Mouse (Mus musculus) left cerebral cortex, postnatal 10 days (tissue): Measurements from ENCODE around the gene Nhp2. TPM values are rescaled to one million over a fixed set of nuclear protein-coding genes. Genes with fewer than 3 reads are reported as not detected.
A peak's percentile ranks its signal among the peaks of the same experiment; 100 is the strongest.
"Not testable (repeated sequence)": the region's sequence is repeated elsewhere in the genome, so short reads cannot be mapped to it uniquely, and the experiment has no call there.

ENCODE experiments used
- DNase-seq, 2 experiments: peaks; one replicate each; pipeline ENCODE4 v3.0.0; 2021 to 2022; ENCODE audit warnings: low spot score in 2 of 2, mixed read lengths in 1 of 2; ENCODE audit errors: extremely low spot score in 1 of 2
- intact Hi-C: fragments of 180-260 bp; cut with DNase I; formaldehyde crosslinking; loops from one replicate; pipeline ENCODE4 v1.15.1; 2025
- total RNA-seq, 2 experiments: library from RNA; stranded (reverse); gene quantifications; 2 replicates each; pipeline ENCODE4 v1.2.3; 2021

Nhp2 gene
- total RNA-seq, 2 experiments from 2014 or later = 51.1 to 51.4 TPM

DNA sequence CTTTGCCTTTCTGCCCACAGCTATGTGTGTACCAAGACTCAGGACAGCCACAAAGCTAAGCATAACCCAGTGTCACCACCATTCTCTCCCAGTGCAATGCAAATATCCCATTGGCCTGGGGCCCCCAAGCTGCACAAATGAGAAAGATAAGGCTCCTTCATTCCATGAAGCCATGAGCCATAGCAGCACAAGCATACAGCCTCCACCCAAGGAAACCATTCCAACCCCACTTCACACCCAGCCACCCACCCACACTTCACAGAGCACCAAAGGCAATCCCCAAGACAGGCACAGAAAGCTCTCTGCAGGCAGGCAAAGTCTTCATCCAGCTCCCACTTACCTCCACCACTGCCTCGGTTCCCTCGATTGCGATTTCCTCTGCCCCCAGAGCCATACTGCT, 17.3 kb upstream of the Nhp2 start:
- DNase-seq = no peak
- intact Hi-C loops = no loop called here

GRCm38 (mm10) chr11:51605602-51606446, 13.7 kb upstream of the Nhp2 start:
- peak; percentile 76 to 93 for DNase-seq
- intact Hi-C loops = no loop called here

DNA sequence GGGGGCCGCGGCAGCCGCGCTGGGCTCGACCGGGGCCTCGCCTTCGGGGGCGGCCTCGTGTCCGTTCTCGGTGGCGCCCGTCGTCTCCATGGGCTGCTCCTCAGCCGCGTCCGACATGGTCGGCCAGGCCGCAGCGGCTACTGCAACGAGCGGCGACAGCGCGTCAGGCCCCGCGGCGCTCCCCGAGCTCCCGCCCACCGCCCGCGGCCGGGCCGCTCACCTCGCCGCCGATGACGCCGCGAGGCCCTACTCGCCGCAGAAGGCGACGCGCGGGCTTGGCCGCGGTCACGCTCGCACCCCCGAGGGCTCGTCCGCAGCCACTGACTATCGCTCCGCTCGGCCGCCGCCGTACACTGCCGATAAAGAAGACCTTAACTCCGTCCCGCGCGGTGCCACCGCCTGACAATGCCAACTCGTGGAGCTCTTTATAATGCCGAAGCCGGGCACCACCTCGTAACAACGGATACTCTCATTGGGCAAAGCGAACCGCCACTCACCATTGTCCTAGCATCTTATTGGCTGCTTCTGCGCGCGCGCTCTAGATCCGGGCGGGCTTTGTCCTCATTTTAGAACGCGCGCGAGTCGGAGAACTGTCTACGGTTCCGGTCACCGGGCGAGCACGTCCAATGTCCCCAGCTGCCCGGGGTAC, 13.0 kb upstream of the Nhp2 start, which contains the start of gene Hnrnpab:
Gene Hnrnpab, minus strand, starts transcription at position 401 of the 649 bp plus-strand sequence.
- intact Hi-C loops = no loop called here
- peak; percentile 97 to 99 for DNase-seq

DNA sequence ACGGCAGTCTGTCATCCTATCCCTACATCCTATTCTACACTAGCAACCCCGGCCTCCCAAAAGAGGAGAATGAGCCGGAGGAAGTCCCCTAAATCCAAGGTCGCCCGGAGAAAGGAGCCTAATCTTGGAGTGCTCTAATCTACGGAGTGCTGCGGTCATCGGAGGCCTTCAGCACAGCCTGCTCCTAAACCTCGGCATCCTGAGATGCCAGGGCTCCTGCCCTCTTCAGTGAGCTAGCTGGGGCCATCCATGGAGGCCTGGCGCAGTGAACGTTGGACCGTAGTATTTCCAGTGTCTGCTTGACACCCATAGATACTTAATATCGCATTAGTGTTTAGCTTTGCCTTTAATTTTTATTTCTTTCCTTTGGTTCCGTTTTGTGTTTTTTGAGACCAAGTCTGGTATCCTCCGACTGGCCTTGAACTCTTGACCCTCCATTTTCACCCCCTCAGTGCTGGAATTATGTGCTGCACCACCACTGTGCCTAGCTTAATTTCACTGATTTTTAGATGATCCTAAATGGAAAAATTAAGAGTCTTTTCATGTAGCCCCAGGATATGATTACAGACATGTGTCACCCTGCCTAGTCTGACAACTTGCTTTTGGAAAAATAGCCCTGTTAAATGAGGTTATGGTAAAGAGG, 12.3 kb upstream of the Nhp2 start:
- no peak for DNase-seq
- intact Hi-C loops = no loop called here

DNA sequence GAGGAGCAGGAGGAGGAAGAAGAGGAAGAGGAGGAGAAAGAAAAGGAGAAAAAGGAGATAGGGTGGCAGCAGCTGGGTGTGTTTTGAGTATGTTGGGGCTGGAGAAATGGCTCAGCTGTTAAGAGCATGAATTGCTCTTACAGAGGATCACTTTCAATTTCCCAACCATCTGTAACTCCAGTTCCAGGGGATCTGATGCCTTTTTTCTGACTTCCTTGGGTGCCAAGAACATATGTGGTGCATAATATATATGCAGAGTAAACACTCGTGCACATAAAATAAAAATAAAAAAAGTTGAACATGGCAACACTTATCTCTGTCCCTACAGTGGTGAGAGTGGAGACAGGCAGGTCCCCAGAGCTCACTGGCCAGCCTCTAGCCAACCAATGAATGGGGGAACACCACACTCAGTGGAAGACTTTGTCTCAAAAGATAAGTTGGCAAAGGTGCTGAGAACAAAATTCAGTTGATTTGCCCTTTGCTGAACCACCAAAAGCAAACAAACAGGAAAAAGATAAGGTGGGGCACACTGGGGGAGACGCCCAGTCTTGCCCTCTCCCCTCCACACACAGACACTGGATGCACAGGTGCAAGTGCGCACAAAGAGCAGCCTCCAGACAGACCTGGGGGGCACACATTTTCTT, 10.1 kb upstream of the Nhp2 start:
- intact Hi-C loops = no loop called here
- no peak for DNase-seq

- DNase-seq, intact Hi-C loops: not testable (repeated sequence)
Observed at GRCm38 (mm10) chr11:51609940-51610339, 9.6 kb upstream of the Nhp2 start.

- DNase-seq = no peak
Observed at GRCm38 (mm10) chr11:51614256-51614655, 5.3 kb upstream of the Nhp2 start.

DNA sequence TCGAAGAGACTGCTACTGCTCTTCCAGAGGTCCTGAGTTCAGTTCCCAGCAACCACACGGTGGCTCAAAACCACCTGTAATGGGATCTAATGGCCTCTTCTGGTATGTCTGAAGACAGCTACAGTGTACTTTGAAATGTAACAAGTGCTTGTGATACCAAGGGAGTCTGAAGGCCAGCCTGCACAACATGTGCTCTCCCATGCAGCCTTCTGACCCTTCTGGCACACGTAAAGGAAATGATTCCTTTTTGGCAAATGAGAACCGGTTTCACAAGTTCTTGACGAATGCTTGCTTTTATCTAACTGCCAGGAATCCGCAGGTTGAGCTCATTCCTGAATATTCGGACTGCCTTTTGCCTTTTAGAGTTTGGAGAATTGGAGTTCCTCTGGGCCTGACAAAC, 4.4 kb upstream of the Nhp2 start:
- intact Hi-C loops = no loop called here
- no peak for DNase-seq

More at GRCm38 (mm10) chr11:51614256-51614655, 5.3 kb upstream of the Nhp2 start:
- intact Hi-C loops = no loop called here

DNA sequence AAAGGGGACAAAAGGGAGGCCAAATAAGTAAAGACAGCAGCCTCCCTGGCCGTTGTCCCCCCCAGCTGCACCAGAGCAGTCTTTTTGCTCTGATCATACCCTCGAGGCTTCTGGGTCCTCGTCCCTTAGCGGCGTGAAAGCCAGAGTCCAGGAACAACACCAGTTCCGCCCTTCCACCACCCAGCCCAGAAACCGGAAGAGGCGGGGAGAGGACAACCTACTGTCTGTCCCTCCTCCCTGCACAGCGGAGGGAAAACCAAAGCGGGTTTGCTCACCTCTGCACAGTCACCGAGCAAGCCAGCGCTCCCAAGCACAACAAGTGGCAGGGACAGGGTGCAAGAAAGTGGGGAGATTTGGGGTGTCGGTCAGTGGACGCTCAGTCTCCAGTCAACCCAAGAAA, 3.9 kb upstream of the Nhp2 start:
- peak in 1 of 2 experiments; percentile 82 for DNase-seq
- intact Hi-C loops = no loop called here

DNA sequence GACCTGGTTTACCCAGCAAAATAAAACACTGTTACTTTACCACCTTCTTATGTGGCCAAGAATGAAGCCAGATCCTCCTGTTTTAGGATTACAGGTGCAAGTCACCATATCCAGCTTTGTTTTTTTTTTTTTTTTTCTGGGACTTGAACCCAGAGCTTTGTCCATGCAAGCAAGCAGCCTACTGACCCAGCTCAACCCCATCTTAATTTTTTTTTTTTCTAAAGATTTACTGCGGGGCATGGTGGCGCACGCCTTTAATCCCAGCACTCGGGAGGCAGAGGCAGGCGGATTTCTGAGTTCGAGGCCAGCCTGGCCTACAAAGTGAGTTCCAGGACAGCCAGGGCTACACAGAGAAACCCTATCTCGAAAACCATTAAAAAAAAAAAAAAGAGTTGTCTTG, 3.4 kb upstream of the Nhp2 start:
- intact Hi-C loops, DNase-seq: not testable (repeated sequence)

DNA sequence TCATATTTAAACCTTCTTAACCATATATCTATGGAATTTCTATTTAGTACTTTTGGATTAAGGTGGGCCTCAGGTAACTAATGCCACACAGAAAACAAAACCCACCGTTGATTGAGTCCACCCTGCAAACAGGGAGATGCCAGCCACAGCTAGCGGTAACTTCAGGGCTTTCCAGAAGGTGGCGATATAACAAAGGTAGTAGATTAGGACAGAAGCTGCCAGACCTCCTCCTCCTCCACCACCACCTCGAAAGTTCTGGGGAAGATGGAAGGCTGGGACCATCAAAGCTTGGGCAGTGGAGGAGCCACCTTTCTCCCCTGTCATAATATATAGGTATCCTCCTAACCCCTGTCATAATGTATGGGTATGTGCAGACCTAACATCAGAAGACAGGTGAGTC, 1.8 kb upstream of the Nhp2 start:
- DNase-seq = peak; percentile 64 to 77
- intact Hi-C loops = loop anchor here (2.0 kb wide), 1 partner anchor 63 kb away; no protein-coding TSS in a partner anchor

GRCm38 (mm10) chr11:51618894-51619408, 584 bp upstream of the Nhp2 start:
- intact Hi-C loops = loop anchor here (2.0 kb wide), 1 partner anchor 62 kb away; no protein-coding TSS in a partner anchor
- no peak for DNase-seq

GRCm38 (mm10) chr11:51620084-51620483, 549 bp downstream of the Nhp2 start:
- no peak for DNase-seq
- intact Hi-C loops = no loop called here

GRCm38 (mm10) chr11:51621776-51622175, 2.2 kb downstream of the Nhp2 start:
- DNase-seq = no peak
- intact Hi-C loops = no loop called here

GRCm38 (mm10) chr11:51622971-51623491, 3.5 kb downstream of the Nhp2 start:
- peak; percentile 60 to 67 for DNase-seq
- intact Hi-C loops = no loop called here

GRCm38 (mm10) chr11:51625187-51625820, 5.8 kb downstream of the Nhp2 start:
- peak in 1 of 2 experiments; percentile 11 for DNase-seq
- intact Hi-C loops = no loop called here

DNA sequence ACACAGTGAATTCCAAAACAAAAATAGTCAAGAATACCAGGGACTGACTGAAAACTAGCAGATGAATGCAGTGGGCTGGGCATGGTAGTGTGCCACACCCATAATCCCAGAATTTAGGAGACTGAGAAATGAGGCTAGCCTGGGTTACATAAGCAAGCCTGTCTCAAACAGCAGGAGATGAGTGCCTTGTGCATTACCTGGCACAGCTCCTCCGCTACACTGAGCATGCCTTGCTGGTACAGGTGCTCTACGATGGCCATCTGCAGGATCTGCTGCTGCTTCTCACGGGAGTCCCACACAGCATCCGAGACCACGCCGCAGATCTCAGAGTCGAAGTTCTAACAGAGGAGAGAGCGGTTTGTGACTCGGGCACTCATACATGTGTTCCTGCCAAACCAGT, 7.9 kb downstream of the Nhp2 start:
- intact Hi-C loops = no loop called here
- no peak for DNase-seq

DNA sequence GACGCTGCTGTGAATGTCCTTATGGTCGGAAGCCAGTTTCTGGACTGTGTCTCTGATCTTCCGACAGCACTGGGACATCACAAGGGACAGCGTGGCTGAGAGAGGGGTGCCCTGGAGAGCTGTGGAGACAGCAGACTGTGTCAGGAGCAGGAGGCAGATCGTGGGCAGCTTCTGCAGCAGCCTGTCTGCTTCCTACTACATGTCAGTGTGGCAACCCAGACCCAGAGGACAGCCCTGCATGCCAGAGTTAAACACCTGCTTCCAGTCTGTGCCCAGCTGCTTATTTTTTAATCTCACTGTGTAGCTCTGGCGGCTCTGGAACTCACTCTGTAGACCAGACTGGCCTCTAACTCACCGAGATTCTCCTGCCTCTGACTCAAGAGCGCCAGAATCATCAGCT, 8.4 kb downstream of the Nhp2 start:
- no peak for DNase-seq
- intact Hi-C loops = no loop called here
